Mouse (Mus musculus) testis, adult 2 months (tissue): ENCODE data around the gene Hoxa7.

ENCODE experiments used
- CTCF ChIP-seq: fragments of 200-500 bp; IDR thresholded peaks from 2 replicates; pipeline ENCODE4 v1.5.1; 2012; ENCODE audit warnings: low read depth, mild to moderate bottlenecking, inconsistent platforms, low read length, moderate library complexity; ENCODE audit not compliant: control insufficient read depth, insufficient read depth, insufficient replicate concordance
- POLR2A ChIP-seq: fragments of 200-500 bp; IDR thresholded peaks from 2 replicates; pipeline ENCODE4 v1.6.1; 2012; ENCODE audit warnings: low read depth, mild to moderate bottlenecking, inconsistent platforms, low read length, moderate library complexity; ENCODE audit not compliant: control insufficient read depth

- no peak for TF ChIP-seq CTCF
- no peak for TF ChIP-seq POLR2A
Observed at GRCm38 (mm10) chr6:52170898-52171223, 50.8 kb downstream of the Hoxa7 start.
